Mouse (Mus musculus): ENCODE data around the gene Map3k3. TPM values are rescaled to one million over a fixed set of nuclear protein-coding genes. Genes with fewer than 3 reads are reported as not detected.

The Map3k3 gene
- polyA plus RNA-seq (2015; fragmentation: Illumina TruSeq; extraction: RNeasy Lipid Tissue Mini Kit (QIAGEN cat#74804); ENCODE audit: insufficient read depth, low read depth, low replicate concordance) = 8.0 TPM

GRCm38 (mm10) chr11:106083708-106084701 lies at the start of gene Map3k3:
Map3k3 (plus strand) TSS chr11:106084613.

GRCm38 (mm10) chr11:106036548-106037417 lies 47.6 kb upstream of the Map3k3 start, which contains the start of gene Dcaf7:
Dcaf7 (plus strand) TSS chr11:106036872.

GRCm38 (mm10) chr11:106065923-106066571 lies 18.4 kb upstream of the Map3k3 start, which contains the start of gene Taco1:
Taco1 (plus strand) TSS chr11:106066061.

GRCm38 (mm10) chr11:106160841-106161721 lies 76.7 kb downstream of the Map3k3 start, which contains the start of the genes Gm10840 and Limd2:
Gm10840 (plus strand) TSS chr11:106160850.
Limd2 (minus strand) TSS chr11:106160860.

GRCm38 (mm10) chr11:106202123-106202465 lies 117.7 kb downstream of the Map3k3 start, which contains the start of gene Strada:
Strada (minus strand) TSS chr11:106202168.

Other genes starting within 250 kb of the Map3k3 start
- gene Cyb561, start 131.3 kb upstream of the Map3k3 start, polyA plus RNA-seq (2015; fragmentation: Illumina TruSeq; extraction: RNeasy Lipid Tissue Mini Kit (QIAGEN cat#74804); ENCODE audit: insufficient read depth, low read depth, low replicate concordance) = 10.0 TPM
- 22.0 TPM for gene Ace, start 116.7 kb upstream of the Map3k3 start, polyA plus RNA-seq (2015; fragmentation: Illumina TruSeq; extraction: RNeasy Lipid Tissue Mini Kit (QIAGEN cat#74804); ENCODE audit: insufficient read depth, low read depth, low replicate concordance)
- gene Ace3, start 89.9 kb upstream of the Map3k3 start, polyA plus RNA-seq (2015; fragmentation: Illumina TruSeq; extraction: RNeasy Lipid Tissue Mini Kit (QIAGEN cat#74804); ENCODE audit: insufficient read depth, low read depth, low replicate concordance) = not detected
- gene Kcnh6, start 76.5 kb upstream of the Map3k3 start, polyA plus RNA-seq (2015; fragmentation: Illumina TruSeq; extraction: RNeasy Lipid Tissue Mini Kit (QIAGEN cat#74804); ENCODE audit: insufficient read depth, low read depth, low replicate concordance) = 1.8 TPM
- gene Dcaf7, start 47.7 kb upstream of the Map3k3 start, polyA plus RNA-seq (2015; fragmentation: Illumina TruSeq; extraction: RNeasy Lipid Tissue Mini Kit (QIAGEN cat#74804); ENCODE audit: insufficient read depth, low read depth, low replicate concordance) = 8.3 TPM
- 2.0 TPM for gene Taco1, start 18.6 kb upstream of the Map3k3 start, polyA plus RNA-seq (2015; fragmentation: Illumina TruSeq; extraction: RNeasy Lipid Tissue Mini Kit (QIAGEN cat#74804); ENCODE audit: insufficient read depth, low read depth, low replicate concordance)
- gene Gm10840, start 76.2 kb downstream of the Map3k3 start, polyA plus RNA-seq (2015; fragmentation: Illumina TruSeq; extraction: RNeasy Lipid Tissue Mini Kit (QIAGEN cat#74804); ENCODE audit: insufficient read depth, low read depth, low replicate concordance) = not detected
- 3.0 TPM for gene Limd2, start 76.2 kb downstream of the Map3k3 start, polyA plus RNA-seq (2015; fragmentation: Illumina TruSeq; extraction: RNeasy Lipid Tissue Mini Kit (QIAGEN cat#74804); ENCODE audit: insufficient read depth, low read depth, low replicate concordance)
- gene Strada, start 117.6 kb downstream of the Map3k3 start, polyA plus RNA-seq (2015; fragmentation: Illumina TruSeq; extraction: RNeasy Lipid Tissue Mini Kit (QIAGEN cat#74804); ENCODE audit: insufficient read depth, low read depth, low replicate concordance) = 2.8 TPM
- gene Ccdc47, start 131.7 kb downstream of the Map3k3 start, polyA plus RNA-seq (2015; fragmentation: Illumina TruSeq; extraction: RNeasy Lipid Tissue Mini Kit (QIAGEN cat#74804); ENCODE audit: insufficient read depth, low read depth, low replicate concordance) = 12.5 TPM
- 9.1 TPM for gene Ddx42, start 132.3 kb downstream of the Map3k3 start, polyA plus RNA-seq (2015; fragmentation: Illumina TruSeq; extraction: RNeasy Lipid Tissue Mini Kit (QIAGEN cat#74804); ENCODE audit: insufficient read depth, low read depth, low replicate concordance)
- 7.7 TPM for gene Ftsj3, start 171.5 kb downstream of the Map3k3 start, polyA plus RNA-seq (2015; fragmentation: Illumina TruSeq; extraction: RNeasy Lipid Tissue Mini Kit (QIAGEN cat#74804); ENCODE audit: insufficient read depth, low read depth, low replicate concordance)
- gene Psmc5, start 171.5 kb downstream of the Map3k3 start, polyA plus RNA-seq (2015; fragmentation: Illumina TruSeq; extraction: RNeasy Lipid Tissue Mini Kit (QIAGEN cat#74804); ENCODE audit: insufficient read depth, low read depth, low replicate concordance) = 24.6 TPM
- gene Smarcd2, start 188.4 kb downstream of the Map3k3 start, polyA plus RNA-seq (2015; fragmentation: Illumina TruSeq; extraction: RNeasy Lipid Tissue Mini Kit (QIAGEN cat#74804); ENCODE audit: insufficient read depth, low read depth, low replicate concordance) = 33.7 TPM
- gene Tcam1, start 192.1 kb downstream of the Map3k3 start, polyA plus RNA-seq (2015; fragmentation: Illumina TruSeq; extraction: RNeasy Lipid Tissue Mini Kit (QIAGEN cat#74804); ENCODE audit: insufficient read depth, low read depth, low replicate concordance) = not detected
- not detected for gene Gh, start 217.3 kb downstream of the Map3k3 start, polyA plus RNA-seq (2015; fragmentation: Illumina TruSeq; extraction: RNeasy Lipid Tissue Mini Kit (QIAGEN cat#74804); ENCODE audit: insufficient read depth, low read depth, low replicate concordance)
- gene Cd79b, start 230.1 kb downstream of the Map3k3 start, polyA plus RNA-seq (2015; fragmentation: Illumina TruSeq; extraction: RNeasy Lipid Tissue Mini Kit (QIAGEN cat#74804); ENCODE audit: insufficient read depth, low read depth, low replicate concordance) = 1.7 TPM